8 mouse cellular contexts compared by ENCODE assay signal in genomic region chr15:12795457-12795894, GRCm38 (mm10). TPM values are rescaled to one million over a fixed set of nuclear protein-coding genes. Genes with fewer than 3 reads are reported as not detected.
A peak's percentile ranks its signal among the peaks of the same experiment; 100 is the strongest.
DNase-seq lines count a peak whose midpoint lies in the region; ATAC-seq and TF ChIP-seq lines count a peak whose summit lies in the region.

No protein-coding gene starts in this region.

- CTCF ChIA-PET in Patski (lab: Charles Lee) = interaction anchor here (1.5 kb wide), 1 partner anchor 31 kb away, joined by 3 read pairs; no protein-coding TSS in a partner anchor

- H3K27me3 ChIP-seq in Patski = peaks cover 17% of the 10 kb centered on the region

- ATAC-seq in cerebellum, adult (ENCODE audit: insufficient number of reproducible peaks, low FRiP score, low TSS enrichment) = no peak
- no peak for ATAC-seq in Patski
- ATAC-seq in megakaryocyte-erythroid progenitor cell, adult 5-6 weeks (replicated peaks; ENCODE audit: low FRiP score, low TSS enrichment, poor library complexity, severe bottlenecking) = peak; percentile 73

- POLR2A ChIA-PET in Patski (lab: Charles Lee) = no interaction called here

- no peak overlapping the region for H3K4me3 ChIP-seq in layer of hippocampus, adult 2 months

- in situ Hi-C loops in Patski (cut with MboI; ENCODE audit: low pct_unique_long_range_greater_than_20kb) = loop anchor here (5.0 to 10.0 kb wide), 3 partner anchors 213 to 821 kb away; no protein-coding TSS in a partner anchor

- no peak overlapping the region for H3K27ac ChIP-seq in layer of hippocampus, adult 2 months

- peak; percentile 41 for DNase-seq in cerebellum, adult 11 months
- peak; percentile 13 for DNase-seq in Patski (ENCODE audit: low read depth, low spot score)
- DNase-seq in embryo, embryonic 10 days (ENCODE audit: low spot score) = peak; percentile 93
- peak; percentile 74 for DNase-seq in heart, postnatal 4 days
- DNase-seq in layer of hippocampus, adult 2 months (ENCODE audit: low spot score in 2 of 2) = peak; percentile 57 to 66
- peak; percentile 39 to 52 for DNase-seq in right cerebral cortex, postnatal 36 days (ENCODE audit: low spot score in 2 of 2)

- peak; percentile 54 for TF ChIP-seq CTCF in Patski (IDR thresholded peaks at IDR 0.05)
- peak; percentile 76 for TF ChIP-seq CTCF in layer of hippocampus, adult 2 months (conservative IDR thresholded peaks at IDR 0.05)

RNA-seq across cellular contexts. Expression of gene 6030458C11Rik, which starts 29.0 kb away (rescaled TPM):
- polyA plus RNA-seq in Patski (2021) = 16.2 TPM
- total RNA-seq in heart, postnatal 4 days (2021) = 10 to 100 TPM; 15.2 to 17.0 TPM
- 10 to 100 TPM; 30.3 to 31.1 TPM for total RNA-seq in layer of hippocampus, adult 2 months (2021)
- total RNA-seq in megakaryocyte-erythroid progenitor cell, adult 5-6 weeks (2014; fragmentation: Nextera tagmentation) = 57.4 and 67.7 TPM in 2 replicates
- total RNA-seq in megakaryocyte-erythroid progenitor cell, adult 5-6 weeks (2017) = 37.9 and 46.0 TPM in 2 replicates

RNA-seq across cellular contexts. Expression of gene Drosha, which starts 29.1 kb away (rescaled TPM):
- polyA plus RNA-seq in Patski (2021) = 47.3 TPM
- total RNA-seq in heart, postnatal 4 days (2021) = 10 to 100 TPM; 32.5 to 35.4 TPM
- total RNA-seq in layer of hippocampus, adult 2 months (2021) = 10 to 100 TPM; 88.5 to 89.2 TPM
- total RNA-seq in megakaryocyte-erythroid progenitor cell, adult 5-6 weeks (2014; fragmentation: Nextera tagmentation) = 60.3 and 69.9 TPM in 2 replicates
- 24.3 and 32.3 TPM in 2 replicates for total RNA-seq in megakaryocyte-erythroid progenitor cell, adult 5-6 weeks (2017)

RNA-seq across cellular contexts. Expression of gene Pdzd2, which starts 55.8 kb away (rescaled TPM):
- polyA plus RNA-seq in Patski (2021) = 0.10 TPM
- total RNA-seq in heart, postnatal 4 days (2021) = 100 to 1,000 TPM; 178 to 205 TPM
- 10 to 100 TPM; 63.9 to 67.7 TPM for total RNA-seq in layer of hippocampus, adult 2 months (2021)
- 0.07 and 2.4 TPM in 2 replicates for total RNA-seq in megakaryocyte-erythroid progenitor cell, adult 5-6 weeks (2014; fragmentation: Nextera tagmentation)
- total RNA-seq in megakaryocyte-erythroid progenitor cell, adult 5-6 weeks (2017) = not detected in 2 replicates

Comparison
In these comparisons a context has a peak if more than half of its experiments do, and no peak if none do; other contexts are left out.
1. DNase-seq: peak in every context shown above with its lines; median percentile 93 in embryo, embryonic 10 days; 74 in heart, postnatal 4 days; 62 in layer of hippocampus, adult 2 months; 46 in right cerebral cortex, postnatal 36 days; 41 in cerebellum, adult 11 months; 13 in Patski.
2. RNA of gene Pdzd2, which starts 55.8 kb away (total RNA-seq): 178 to 205 TPM in heart, postnatal 4 days and 63.9 to 67.7 TPM in layer of hippocampus, adult 2 months; 0.07 to 2.4 TPM in megakaryocyte-erythroid progenitor cell, adult 5-6 weeks; every median in the first group is over 10 times any median in the second.